Mouse (Mus musculus) CH12.LX (cell line): ENCODE measurements around the gene Nhsl2. TPM values are rescaled to one million over a fixed set of nuclear protein-coding genes. Genes with fewer than 3 reads are reported as not detected.

Experiments
- DNase-seq: peaks from one replicate; pipeline ENCODE4 v3.0.0-alpha.2; 2013; ENCODE audit errors: extremely low read depth
- H3K27ac ChIP-seq: 2 replicates; pipeline ENCODE4 v1.5.1; 2012; ENCODE audit warnings: low read depth, mild to moderate bottlenecking, control low read depth, moderate library complexity; ENCODE audit not compliant: insufficient read depth
- H3K27me3 ChIP-seq: replicated peaks from 2 replicates; pipeline ENCODE3; 2012; ENCODE audit warnings: inconsistent platforms
- H3K36me3 ChIP-seq, 2 experiments: replicated peaks in 1 of 2; 2 replicates each; pipeline versions ENCODE3 to v1.6.1; 2012; ENCODE audit warnings: inconsistent platforms in 1 of 2, low read length in 1 of 2, mild to moderate bottlenecking in 1 of 2, mixed read lengths in 1 of 2, moderate library complexity in 1 of 2; ENCODE audit not compliant: control insufficient read depth in 1 of 2, insufficient read depth in 1 of 2
- H3K4me1 ChIP-seq, 2 experiments: 2 replicates each; pipeline ENCODE4 v1.6.1; 2012; ENCODE audit warnings: inconsistent platforms in 1 of 2, moderate library complexity in 1 of 2; ENCODE audit not compliant: insufficient read depth in 2 of 2, control insufficient read depth in 1 of 2
- H3K4me2 ChIP-seq: 2 replicates; pipeline ENCODE4 v1.6.1; 2012; ENCODE audit warnings: low read depth, mild to moderate bottlenecking, control low read depth; ENCODE audit not compliant: poor library complexity, insufficient read depth, severe bottlenecking
- H3K4me3 ChIP-seq, 3 experiments: fragments of 150-350 bp in 1 of 3; sonication (generic) in 1 of 3; replicated peaks in 1 of 3; 2 replicates each; pipeline versions ENCODE3 to v1.5.1; 2011 to 2012; ENCODE audit warnings: low read depth in 2 of 3, low read length in 2 of 3, mild to moderate bottlenecking in 2 of 3, moderate library complexity in 2 of 3, control low read depth in 1 of 3, improper control_type of control experiment in 1 of 3, inconsistent platforms in 1 of 3, mixed read lengths in 1 of 3; ENCODE audit not compliant: poor library complexity in 1 of 3
- H3K79me2 ChIP-seq: replicated peaks from 2 replicates; pipeline ENCODE4 v1.6.1; 2012; ENCODE audit warnings: mild to moderate bottlenecking, moderate library complexity; ENCODE audit not compliant: control insufficient read depth, poor library complexity, insufficient read depth, severe bottlenecking; ENCODE audit errors: extremely low read depth
- H3K9ac ChIP-seq: 2 replicates; pipeline ENCODE4 v1.6.1; 2012; ENCODE audit warnings: low read depth, mild to moderate bottlenecking, control low read depth, moderate library complexity; ENCODE audit not compliant: insufficient read depth
- H3K9me3 ChIP-seq: replicated peaks from 2 replicates; pipeline ENCODE3; 2012; ENCODE audit warnings: low read length, inconsistent platforms, mixed read lengths
- CHD1 ChIP-seq: IDR thresholded peaks from 2 replicates; pipeline ENCODE4 v1.6.1; 2012; ENCODE audit warnings: low read depth, low read length, improper control_type of control experiment, inconsistent platforms
- CHD2 ChIP-seq: IDR thresholded peaks from 2 replicates; pipeline ENCODE4 v1.6.1; 2011; ENCODE audit warnings: low read length, improper control_type of control experiment
- CTCF ChIP-seq, 2 experiments: IDR thresholded peaks in 1 of 2; conservative IDR thresholded peaks in 1 of 2; 2 replicates each; pipeline ENCODE4 v1.5.1; 2011 to 2012; ENCODE audit warnings: low read depth in 2 of 2, low read length in 2 of 2, improper control_type of control experiment in 1 of 2, inconsistent platforms in 1 of 2, mild to moderate bottlenecking in 1 of 2, moderate library complexity in 1 of 2
- E2F4 ChIP-seq: IDR thresholded peaks from 2 replicates; pipeline ENCODE4 v1.6.1; 2011; ENCODE audit warnings: low read depth, low read length, improper control_type of control experiment; ENCODE audit not compliant: insufficient replicate concordance
- EP300 ChIP-seq: IDR thresholded peaks from 2 replicates; pipeline ENCODE4 v1.6.1; 2011; ENCODE audit warnings: low read length, improper control_type of control experiment
- IRF4 ChIP-seq: IDR thresholded peaks from 2 replicates; pipeline ENCODE4 v1.6.1; 2014; ENCODE audit warnings: low read depth, mild to moderate bottlenecking, inconsistent platforms, low read length, improper control_type of control experiment
- JUN ChIP-seq: IDR thresholded peaks from 2 replicates; pipeline ENCODE4 v1.6.1; 2011; ENCODE audit warnings: low read depth, mild to moderate bottlenecking, low read length, improper control_type of control experiment, moderate library complexity; ENCODE audit not compliant: insufficient read depth
- JUND ChIP-seq: conservative IDR thresholded peaks from 2 replicates; pipeline ENCODE4 v1.6.1; 2011; ENCODE audit warnings: low read depth, low read length, improper control_type of control experiment
- MXI1 ChIP-seq: IDR thresholded peaks from 2 replicates; pipeline ENCODE4 v1.6.1; 2011; ENCODE audit warnings: mild to moderate bottlenecking, low read depth, low read length, improper control_type of control experiment
- RAD21 ChIP-seq: IDR thresholded peaks from 2 replicates; pipeline ENCODE4 v1.6.1; 2011; ENCODE audit warnings: low read depth, mild to moderate bottlenecking, low read length, improper control_type of control experiment, moderate library complexity
- SIN3A ChIP-seq: IDR thresholded peaks from 2 replicates; pipeline ENCODE4 v1.6.1; 2012; ENCODE audit warnings: low read length, improper control_type of control experiment, inconsistent platforms
- SMC3 ChIP-seq: IDR thresholded peaks from 2 replicates; pipeline ENCODE4 v1.6.1; 2011; ENCODE audit warnings: low read depth, low read length, improper control_type of control experiment
- TBP ChIP-seq: conservative IDR thresholded peaks from 2 replicates; pipeline ENCODE4 v1.6.1; 2011; ENCODE audit warnings: low read depth, low read length, improper control_type of control experiment
- TCF12 ChIP-seq: IDR thresholded peaks from 2 replicates; pipeline ENCODE4 v1.6.1; 2014; ENCODE audit warnings: low read depth, mild to moderate bottlenecking, inconsistent platforms, low read length, improper control_type of control experiment
- USF1 ChIP-seq: IDR thresholded peaks from 2 replicates; pipeline ENCODE4 v1.6.1; 2014; ENCODE audit warnings: low read depth, mild to moderate bottlenecking, inconsistent platforms, low read length, improper control_type of control experiment
- ZC3H11A ChIP-seq: IDR thresholded peaks from 2 replicates; pipeline ENCODE4 v1.6.1; 2012; ENCODE audit warnings: low read depth, mild to moderate bottlenecking, inconsistent platforms, low read length, improper control_type of control experiment
- ZKSCAN1 ChIP-seq: IDR thresholded peaks from 2 replicates; pipeline ENCODE4 v1.6.1; 2012; ENCODE audit warnings: low read depth, inconsistent platforms, low read length, improper control_type of control experiment, borderline replicate concordance
- ZMIZ1 ChIP-seq: IDR thresholded peaks from 2 replicates; pipeline ENCODE4 v1.6.1; 2012; ENCODE audit warnings: low read depth, mild to moderate bottlenecking, inconsistent platforms, low read length, improper control_type of control experiment
- ZNF384 ChIP-seq: IDR thresholded peaks from 2 replicates; pipeline ENCODE4 v1.6.1; 2012; ENCODE audit warnings: low read depth, low read length, improper control_type of control experiment, inconsistent platforms
- dilution Hi-C: fragments of 300-500 bp; cut with MboI; formaldehyde crosslinking; loops from 2 replicates; pipeline ENCODE4 v1.14.3; 2020; ENCODE audit warnings: low sequenced_read_pairs; ENCODE audit not compliant: extremely low pct_unique_long_range_greater_than_20kb, extremely low pct_ligation_motif_present
- in situ Hi-C: fragments of 300-500 bp; cut with MboI; formaldehyde crosslinking; loops from 3 replicates; pipeline ENCODE4 v1.14.3; 2019; ENCODE audit warnings: low sequenced_read_pairs, low pct_ligation_motif_present, low pct_unique_long_range_greater_than_20kb, mixed read lengths
- polyA plus RNA-seq: library from polyadenylated mRNA; unstranded; fragments of >175 nt; gene quantifications from 2 replicates; pipeline ENCODE4 v1.2.1, GENCODE M21; 2012; ENCODE audit warnings: low read depth; ENCODE audit not compliant: insufficient read length
- total RNA-seq, 2 experiments: library from RNA; depleted of rRNA; stranded (reverse); fragments of 300-350 nt in 1 of 2; fragments of >200 nt in 1 of 2; gene quantifications; 2 replicates each; pipeline ENCODE4 v1.2.3; 2012 to 2014

Nhsl2 gene
- total and polyA plus RNA-seq, 3 experiments = 0.10 to 0.17 TPM; not detected in 1

DNA sequence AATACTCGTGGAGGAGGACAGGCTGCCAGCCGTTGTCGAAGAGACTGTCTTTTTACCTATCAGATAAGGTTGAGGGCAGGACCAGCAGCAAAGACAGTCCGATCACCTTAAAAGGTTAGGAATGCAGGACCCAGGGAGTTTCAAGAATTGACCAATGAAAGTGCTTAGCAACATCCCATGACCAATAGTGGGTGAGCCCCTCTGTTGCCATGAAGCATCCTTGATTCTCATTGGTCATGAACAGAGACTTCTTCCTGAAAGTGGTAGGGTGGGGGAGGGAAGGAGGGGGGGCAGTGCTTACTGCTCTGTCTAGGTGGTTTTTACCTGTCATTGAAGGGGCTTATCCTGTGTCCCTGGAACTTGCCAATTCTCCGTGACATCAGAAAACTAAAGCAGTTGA lies 130.1 kb downstream of the Nhsl2 start:
- in situ Hi-C loops = no loop called here
- Histone ChIP-seq H3K27me3 (no peaks in the 10 kb centered on the region), H3K36me3 (no peaks in the 10 kb centered on the region)
- TF ChIP-seq CHD2 (peak; percentile 80), ZMIZ1 (no peak), USF1 (no peak)
- TF ChIP-seq, all 38 proteins: peak for 1
- Histone ChIP-seq H3K9ac (no peak overlapping the region), H3K4me1 (0 out of 4 replicates have a peak, but pooled peaks cover 0 to under 1% of the 10 kb centered on the region in 2 experiments), H3K9me3 (no peaks in the 10 kb centered on the region), H3K79me2 (no peaks in the 10 kb centered on the region), H3K27ac (no peak overlapping the region), H3K4me2 (no peak overlapping the region), H3K4me3 (no peak overlapping the region)
- peak; percentile 7 for DNase-seq
- dilution Hi-C loops = no loop called here

DNA sequence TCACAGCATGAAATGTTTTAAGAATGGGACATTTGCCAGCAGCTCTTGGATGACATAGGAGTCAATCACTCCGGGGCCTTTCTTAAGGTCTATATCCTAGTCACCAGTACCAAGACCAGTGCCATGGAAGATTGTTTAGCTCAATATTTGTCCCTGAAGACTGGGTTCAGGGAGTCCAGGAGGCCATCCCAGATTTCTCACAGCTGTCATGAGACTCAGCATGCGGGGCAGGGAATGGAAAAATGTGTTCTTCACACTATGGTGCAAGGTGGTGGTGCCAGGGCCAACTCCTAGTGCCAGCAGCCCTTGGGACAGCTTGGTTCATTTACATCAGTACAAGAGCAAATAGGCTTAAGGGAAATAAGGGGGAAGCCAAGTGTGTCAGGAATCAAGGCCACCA lies 131.4 kb downstream of the Nhsl2 start:
- Histone ChIP-seq H3K9ac (no peak overlapping the region), H3K27ac (no peak overlapping the region), H3K4me1 (0 out of 4 replicates have a peak, but pooled peaks cover 0 to 7% of the 10 kb centered on the region in 2 experiments), H3K79me2 (no peaks in the 10 kb centered on the region), H3K36me3 (no peaks in the 10 kb centered on the region), H3K9me3 (no peaks in the 10 kb centered on the region), H3K27me3 (no peaks in the 10 kb centered on the region), H3K4me3 (no peak overlapping the region), H3K4me2 (no peak overlapping the region)
- dilution Hi-C loops = no loop called here
- DNase-seq = no peak
- TF ChIP-seq SIN3A (no peak), TBP (no peak), ZKSCAN1 (no peak), ZC3H11A (no peak), E2F4 (no peak), CTCF (conservative IDR thresholded peaks at IDR 0.05 in 1 of 2, IDR thresholded peaks at IDR 0.05 in 1 of 2; ENCODE audit: low read depth in 2 of 2, low read length in 2 of 2) (no peak), RAD21 (no peak), CHD2 (no peak), JUN (no peak), IRF4 (no peak)
- in situ Hi-C loops = no loop called here

GRCm38 (mm10) chrX:101981450-101981849 lies 132.3 kb downstream of the Nhsl2 start:
- Histone ChIP-seq H3K27ac (no peak overlapping the region), H3K4me1 (0 out of 4 replicates have a peak, but pooled peaks cover 0 to 7% of the 10 kb centered on the region in 2 experiments), H3K36me3 (no peaks in the 10 kb centered on the region), H3K9me3 (no peaks in the 10 kb centered on the region), H3K4me2 (no peak overlapping the region), H3K27me3 (no peaks in the 10 kb centered on the region), H3K79me2 (no peaks in the 10 kb centered on the region), H3K9ac (no peak overlapping the region), H3K4me3 (no peak overlapping the region)
- TF ChIP-seq IRF4 = no peak
- no peak for TF ChIP-seq CHD1
- no peak for TF ChIP-seq EP300
- no peak for TF ChIP-seq ZNF384
- no peak for TF ChIP-seq TCF12
- TF ChIP-seq ZC3H11A = no peak
- TF ChIP-seq SMC3 = peak; percentile 67
- TF ChIP-seq CTCF (conservative IDR thresholded peaks at IDR 0.05 in 1 of 2, IDR thresholded peaks at IDR 0.05 in 1 of 2; ENCODE audit: low read depth in 2 of 2, low read length in 2 of 2) = peak in 1 of 2 experiments; percentile 65; a peak in 2 of 4 replicates
- TF ChIP-seq MXI1 = no peak
- TF ChIP-seq JUND = no peak
- peak; percentile 52 for TF ChIP-seq RAD21
- DNase-seq = peak; percentile 12
- dilution Hi-C loops (no loop called here), in situ Hi-C loops (no loop called here)
